Mouse (Mus musculus): ENCODE data around the gene Pdcd6.

The Pdcd6 gene

DNA sequence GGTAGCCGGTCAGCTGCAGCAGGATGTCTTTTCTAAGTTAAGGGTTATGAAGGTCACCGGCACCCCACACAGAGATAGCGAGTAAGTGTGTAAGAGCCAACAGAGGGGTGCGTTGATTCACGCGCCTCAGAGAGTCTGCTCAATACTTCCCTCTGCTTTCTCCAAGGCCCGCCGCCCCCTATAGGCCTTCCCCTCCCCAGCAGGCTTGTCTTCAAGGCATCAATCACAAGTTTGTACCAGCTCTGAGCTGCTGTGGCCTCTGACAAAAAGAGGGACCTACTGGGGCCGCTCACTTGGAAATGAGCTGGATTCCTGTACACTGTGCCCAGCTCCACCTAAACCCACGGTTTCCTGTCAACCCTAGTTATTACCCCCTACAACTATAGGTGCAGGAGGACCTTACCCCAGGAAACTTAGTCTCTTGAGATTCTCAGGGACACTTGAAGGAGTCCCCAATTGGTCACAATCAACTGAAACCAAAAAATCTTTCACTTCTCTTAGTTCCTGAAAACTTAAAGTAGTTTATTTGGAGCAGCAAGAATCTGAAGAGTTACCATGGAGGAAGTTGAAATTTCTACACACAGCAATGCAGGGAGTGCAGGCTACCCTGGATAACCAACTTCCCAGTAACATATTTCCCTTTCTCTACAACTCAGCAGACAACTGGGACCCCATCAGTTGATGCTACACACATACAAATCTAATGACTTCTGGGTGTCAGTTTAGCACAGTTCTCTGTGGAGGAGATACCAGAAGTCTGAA, 57.0 kb downstream of the Pdcd6 start:
- DNase-seq: peak; percentile 36

- peak; percentile 37 for DNase-seq
Measured at GRCm38 (mm10) chr13:74259460-74260230, 57.7 kb downstream of the Pdcd6 start.
